Mouse (Mus musculus) thymus, adult 2 months (tissue): Measurements from ENCODE around the gene Ptchd1.

ENCODE experiments used
- CTCF ChIP-seq: fragments of 200-500 bp; IDR thresholded peaks from 2 replicates; pipeline ENCODE4 v1.5.1; 2012; ENCODE audit warnings: mild to moderate bottlenecking, control low read depth, low read length, moderate library complexity, borderline replicate concordance; ENCODE audit not compliant: control insufficient read depth, poor library complexity, insufficient read depth; ENCODE audit errors: extremely low read depth
- POLR2A ChIP-seq: fragments of 200-500 bp; IDR thresholded peaks from 2 replicates; pipeline ENCODE4 v1.6.1; 2012; ENCODE audit warnings: mild to moderate bottlenecking, low read length, control low read depth, moderate library complexity; ENCODE audit not compliant: control insufficient read depth, poor library complexity, insufficient read depth; ENCODE audit errors: extremely low read depth

DNA sequence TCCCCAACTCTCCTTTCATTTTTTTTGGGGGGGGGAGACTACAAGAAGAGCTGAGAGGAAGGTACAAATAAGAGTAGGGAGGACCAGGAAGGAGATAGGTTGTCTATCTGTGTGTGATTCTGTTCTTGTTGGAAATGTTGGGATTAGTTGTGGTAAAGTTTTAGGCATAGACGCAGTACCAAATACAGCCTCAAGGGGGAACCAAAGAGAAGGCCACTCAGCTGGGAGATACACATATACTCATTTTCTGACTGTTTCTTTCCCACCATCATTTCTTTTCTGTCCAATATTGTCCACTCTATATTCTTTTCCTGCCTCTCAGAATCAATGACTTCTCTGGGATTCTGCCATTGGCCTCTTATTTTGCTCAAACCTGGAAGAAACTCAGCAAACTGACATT lies 20.4 kb upstream of the Ptchd1 start:
- TF ChIP-seq CTCF (no peak), POLR2A (no peak)
